Mouse (Mus musculus) neural tube, embryonic 13.5 days (tissue): ENCODE data around the gene Gm17571. TPM values are rescaled to one million over a fixed set of nuclear protein-coding genes. Genes with fewer than 3 reads are reported as not detected.

Experiments
- ATAC-seq: fragments of 200-750 bp; cut with Nextera tagmentation; 2 replicates; pipeline ENCODE4 v1.8.0; 2017; ENCODE audit warnings: low read depth, mild to moderate bottlenecking, moderate TSS enrichment, moderate library complexity
- H3K27ac ChIP-seq: fragments of 300-500 bp; sonication (generic); replicated peaks from 2 replicates; pipeline ENCODE4 v1.5.1; 2015; ENCODE audit warnings: moderate library complexity, mild to moderate bottlenecking, inconsistent platforms
- H3K27me3 ChIP-seq: fragments of 300-500 bp; sonication (generic); 2 replicates; pipeline ENCODE4 v1.6.1; 2015; ENCODE audit warnings: mild to moderate bottlenecking, inconsistent platforms
- H3K36me3 ChIP-seq: fragments of 300-500 bp; sonication (generic); 2 replicates; pipeline ENCODE4 v1.6.1; 2015; ENCODE audit warnings: mild to moderate bottlenecking, inconsistent platforms
- H3K4me1 ChIP-seq: fragments of 300-500 bp; sonication (generic); replicated peaks from 2 replicates; pipeline ENCODE4 v1.6.1; 2015; ENCODE audit warnings: inconsistent platforms
- H3K4me2 ChIP-seq: fragments of 300-500 bp; sonication (generic); 2 replicates; pipeline ENCODE4 v1.6.1; 2015; ENCODE audit warnings: inconsistent platforms, mild to moderate bottlenecking, moderate library complexity
- H3K4me3 ChIP-seq: fragments of 300-500 bp; sonication (generic); 2 replicates; pipeline ENCODE4 v1.5.1; 2015; ENCODE audit warnings: mild to moderate bottlenecking, inconsistent platforms
- H3K9ac ChIP-seq: fragments of 300-500 bp; sonication (generic); 2 replicates; pipeline ENCODE4 v1.6.1; 2015; ENCODE audit warnings: moderate library complexity, mild to moderate bottlenecking, inconsistent platforms
- H3K9me3 ChIP-seq: fragments of 300-500 bp; sonication (generic); 2 replicates; pipeline ENCODE4 v1.6.1; 2016; ENCODE audit warnings: inconsistent platforms
- WGBS: fragments of 180-500 bp; shearing (Covaris S2); methylation state at CpG from one replicate; pipeline ENCODE4 v1.1.7; 2015; 5-methylcytosine and 5-hydroxymethylcytosine counted together
- polyA plus RNA-seq: library from polyadenylated mRNA; unstranded; fragments of >200 nt; fragmentation: Nextera tagmentation; extraction: Ambion mirVana; gene quantifications from 2 replicates; pipeline ENCODE4 v1.2.1, GENCODE M21; 2015

The Gm17571 gene
- polyA plus RNA-seq, 1 experiment from 2014 or later = not detected

DNA sequence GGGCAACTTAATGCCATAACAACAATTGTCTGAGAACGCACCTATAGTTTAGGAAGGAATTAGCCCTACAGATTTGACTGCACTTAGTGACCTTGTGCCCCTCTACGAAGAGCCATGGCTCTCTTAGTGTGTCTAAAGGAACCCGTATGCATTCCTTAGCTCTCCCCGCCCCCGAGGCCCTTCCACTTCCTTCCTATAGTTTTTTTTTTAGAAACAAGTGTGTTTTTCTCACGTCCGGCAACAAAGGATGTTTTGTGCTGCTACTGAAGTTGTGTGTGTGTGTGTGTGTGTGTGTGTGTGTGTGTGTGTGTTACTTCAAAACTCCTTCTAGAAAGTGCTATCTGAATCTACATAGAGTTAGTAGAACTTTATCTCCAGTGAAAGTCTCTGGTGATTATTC is 23.5 kb upstream of the Gm17571 start:
- ATAC-seq = no peak
- 52% methylated on average over 7 of the region's 7 CpGs for WGBS
- no peak overlapping the region for H3K4me3 ChIP-seq
- no peaks in the 10 kb centered on the region for H3K36me3 ChIP-seq
- peaks cover 27% of the 10 kb centered on the region for H3K4me1 ChIP-seq
- 0 out of 2 replicates have a peak overlapping the region, but pooled peaks have one; percentile 20 for H3K27ac ChIP-seq
- H3K4me2 ChIP-seq = no peak overlapping the region
- no peak overlapping the region for H3K9ac ChIP-seq
- H3K27me3 ChIP-seq = no peaks in the 10 kb centered on the region
- H3K9me3 ChIP-seq = no peaks in the 10 kb centered on the region

DNA sequence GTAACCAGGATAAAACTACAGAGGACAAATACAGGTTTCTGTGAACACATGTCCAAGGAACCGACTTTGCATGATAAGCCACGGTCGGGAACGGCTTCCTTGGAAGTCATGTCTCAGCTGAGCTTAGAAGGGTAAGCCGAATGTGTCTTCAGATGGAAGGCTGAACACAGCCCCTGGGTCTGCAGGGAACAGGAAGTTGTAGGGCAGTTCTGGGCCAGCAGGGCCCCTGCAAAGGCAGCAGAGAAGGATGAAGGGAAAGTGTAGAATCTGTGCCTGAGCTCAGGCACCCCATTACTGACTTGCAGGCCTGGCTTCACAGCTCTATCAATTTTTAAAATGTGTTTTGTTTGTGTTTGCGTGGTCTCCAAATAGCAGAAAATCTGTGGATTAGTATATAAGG is 22.2 kb upstream of the Gm17571 start:
- Histone ChIP-seq H3K4me1 (peaks cover 27% of the 10 kb centered on the region), H3K4me3 (no peak overlapping the region), H3K36me3 (no peaks in the 10 kb centered on the region), H3K27me3 (no peaks in the 10 kb centered on the region), H3K27ac (peak overlapping the region; percentile 20; the same call in 1 of the 2 replicates), H3K9ac (no peak overlapping the region), H3K4me2 (no peak overlapping the region), H3K9me3 (no peaks in the 10 kb centered on the region)
- ATAC-seq = no peak
- 87% methylated on average over 6 of the region's 6 CpGs for WGBS

DNA sequence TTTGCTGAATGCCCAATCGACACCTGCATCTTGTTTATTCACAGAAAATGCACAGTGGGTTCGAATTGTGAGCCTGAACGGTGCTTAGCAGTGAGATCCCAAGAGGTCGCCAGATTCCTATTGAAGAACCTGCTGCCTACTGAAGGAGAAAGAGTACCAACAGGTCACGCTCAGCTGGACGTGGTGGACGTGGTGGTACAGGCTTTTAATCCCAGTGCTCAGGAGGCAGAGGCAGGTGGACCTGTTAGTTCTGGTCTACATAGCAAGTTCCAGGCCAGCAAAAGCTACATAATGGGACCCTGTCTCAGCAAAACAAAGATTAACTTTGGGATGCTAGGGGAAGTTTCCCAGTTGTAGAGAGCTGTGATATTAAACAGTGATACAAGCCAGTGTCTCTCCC is 21.2 kb upstream of the Gm17571 start:
- Histone ChIP-seq H3K4me2 (no peak overlapping the region), H3K27me3 (no peaks in the 10 kb centered on the region), H3K4me3 (no peak overlapping the region), H3K9me3 (no peaks in the 10 kb centered on the region), H3K36me3 (no peaks in the 10 kb centered on the region), H3K4me1 (peaks cover 27% of the 10 kb centered on the region), H3K27ac (no peak overlapping the region), H3K9ac (no peak overlapping the region)
- WGBS = 75% methylated on average over 7 of the region's 7 CpGs
- no peak for ATAC-seq

GRCm38 (mm10) chr9:13466816-13467215 is 20.3 kb upstream of the Gm17571 start:
- Histone ChIP-seq H3K27me3 (no peaks in the 10 kb centered on the region), H3K36me3 (no peaks in the 10 kb centered on the region), H3K9me3 (no peaks in the 10 kb centered on the region), H3K4me1 (peaks cover 27% of the 10 kb centered on the region), H3K27ac (no peak overlapping the region), H3K9ac (no peak overlapping the region), H3K4me2 (no peak overlapping the region), H3K4me3 (no peak overlapping the region)
- WGBS = 88% methylated on average over 10 of the region's 10 CpGs
- ATAC-seq = no peak

GRCm38 (mm10) chr9:13466351-13466750 is 19.8 kb upstream of the Gm17571 start:
- 89% methylated on average over 4 of the region's 4 CpGs for WGBS
- H3K9ac ChIP-seq = no peak overlapping the region
- peaks cover 27% of the 10 kb centered on the region for H3K4me1 ChIP-seq
- H3K27ac ChIP-seq = no peak overlapping the region
- no peak overlapping the region for H3K4me2 ChIP-seq
- no peak for ATAC-seq
- no peaks in the 10 kb centered on the region for H3K27me3 ChIP-seq
- no peak overlapping the region for H3K4me3 ChIP-seq
- H3K9me3 ChIP-seq = no peaks in the 10 kb centered on the region
- no peaks in the 10 kb centered on the region for H3K36me3 ChIP-seq

- peaks cover 24% of the 10 kb centered on the region for H3K4me1 ChIP-seq
- WGBS = 85% methylated on average over 4 of the region's 4 CpGs
- no peaks in the 10 kb centered on the region for H3K9me3 ChIP-seq
- H3K27me3 ChIP-seq = no peaks in the 10 kb centered on the region
- H3K4me3 ChIP-seq = no peak overlapping the region
- H3K4me2 ChIP-seq = no peak overlapping the region
- no peak overlapping the region for H3K9ac ChIP-seq
- no peaks in the 10 kb centered on the region for H3K36me3 ChIP-seq
- no peak overlapping the region for H3K27ac ChIP-seq
- no peak for ATAC-seq
Measured at GRCm38 (mm10) chr9:13465358-13466020, 18.9 kb upstream of the Gm17571 start.

GRCm38 (mm10) chr9:13460926-13461325 is 14.4 kb upstream of the Gm17571 start:
- H3K36me3 ChIP-seq = no peaks in the 10 kb centered on the region
- H3K9ac ChIP-seq = no peak overlapping the region
- ATAC-seq = no peak
- H3K4me3 ChIP-seq = no peak overlapping the region
- no peaks in the 10 kb centered on the region for H3K27me3 ChIP-seq
- H3K4me2 ChIP-seq = no peak overlapping the region
- H3K27ac ChIP-seq = no peak overlapping the region
- no peaks in the 10 kb centered on the region for H3K9me3 ChIP-seq
- WGBS = 98% methylated on average over 1 of the region's 1 CpGs
- peaks cover 16% of the 10 kb centered on the region; the same call in 1 of the 2 replicates for H3K4me1 ChIP-seq

DNA sequence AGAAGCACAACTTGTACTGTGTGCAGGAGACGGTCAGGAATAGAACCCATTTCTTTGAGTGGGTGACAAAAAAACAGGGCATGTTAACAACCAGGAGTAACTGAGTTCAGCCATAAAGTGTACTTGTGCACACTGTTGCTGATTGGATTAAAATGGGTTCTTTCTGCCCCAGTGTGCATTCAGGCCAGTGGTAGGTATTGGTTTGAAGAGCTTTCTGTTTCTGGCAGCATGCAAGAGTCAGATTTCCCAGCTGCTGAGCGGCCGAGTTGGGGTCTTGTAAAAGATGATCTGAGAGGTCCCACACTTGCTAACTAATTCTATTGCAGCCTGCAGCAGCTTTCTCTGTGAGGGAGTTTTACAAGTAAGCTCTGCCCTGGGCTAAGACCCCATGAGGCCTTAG is 13.5 kb upstream of the Gm17571 start:
- ATAC-seq = no peak
- no peak overlapping the region for H3K9ac ChIP-seq
- no peaks in the 10 kb centered on the region for H3K36me3 ChIP-seq
- WGBS = 84% methylated on average over 3 of the region's 3 CpGs
- H3K27me3 ChIP-seq = no peaks in the 10 kb centered on the region
- H3K9me3 ChIP-seq = no peaks in the 10 kb centered on the region
- peaks cover 21% of the 10 kb centered on the region for H3K4me1 ChIP-seq
- no peak overlapping the region for H3K4me2 ChIP-seq
- H3K4me3 ChIP-seq = no peak overlapping the region
- H3K27ac ChIP-seq = no peak overlapping the region

DNA sequence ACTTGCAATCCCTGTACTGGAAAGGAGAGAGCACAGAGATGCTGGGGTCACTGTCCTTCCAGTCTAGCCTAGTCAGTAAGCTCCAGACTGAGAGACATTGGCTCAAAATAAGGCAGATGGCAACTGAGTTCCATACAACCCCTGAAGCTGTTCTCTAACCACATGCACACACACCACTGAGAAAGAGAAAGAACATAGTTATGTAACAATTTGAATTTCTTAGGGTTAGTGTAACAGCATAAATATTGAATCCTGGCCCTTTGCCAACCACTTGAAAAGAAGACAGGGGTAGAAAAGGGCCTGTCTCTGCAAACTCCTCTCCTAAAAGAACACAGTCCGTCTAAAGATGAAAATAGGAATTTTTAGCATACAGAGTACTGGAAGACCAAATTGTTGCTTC is 12.8 kb upstream of the Gm17571 start:
- no peak overlapping the region for H3K27ac ChIP-seq
- no peaks in the 10 kb centered on the region for H3K27me3 ChIP-seq
- no peaks in the 10 kb centered on the region for H3K9me3 ChIP-seq
- no peak overlapping the region for H3K4me2 ChIP-seq
- H3K4me1 ChIP-seq = peaks cover 27% of the 10 kb centered on the region
- no peak overlapping the region for H3K4me3 ChIP-seq
- ATAC-seq = no peak
- no peaks in the 10 kb centered on the region for H3K36me3 ChIP-seq
- WGBS = 46% methylated on average over 1 of the region's 1 CpGs
- H3K9ac ChIP-seq = no peak overlapping the region

DNA sequence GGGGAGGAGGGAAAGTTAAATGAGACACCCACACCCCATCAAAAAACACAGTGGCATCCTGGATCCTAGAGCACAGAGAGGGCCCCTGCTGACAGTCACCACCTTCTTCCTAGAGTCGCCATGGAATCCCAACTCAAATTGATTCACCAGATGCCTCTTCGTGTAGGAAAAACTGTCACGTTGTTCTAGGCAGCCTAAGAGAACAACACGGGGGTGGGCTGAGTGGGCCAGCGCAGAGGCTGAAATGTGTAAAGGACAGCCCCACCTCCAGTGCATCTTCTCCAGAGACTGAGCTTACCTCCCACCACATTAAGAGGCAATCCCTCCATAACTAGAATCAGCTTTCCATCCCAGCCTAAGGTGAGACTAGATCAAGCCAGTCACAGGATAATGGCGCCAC is 11.2 kb upstream of the Gm17571 start:
- no peak for ATAC-seq
- no peak overlapping the region for H3K9ac ChIP-seq
- no peaks in the 10 kb centered on the region for H3K9me3 ChIP-seq
- H3K36me3 ChIP-seq = no peaks in the 10 kb centered on the region
- H3K4me1 ChIP-seq = peaks cover 32% of the 10 kb centered on the region
- no peak overlapping the region for H3K4me2 ChIP-seq
- no peak overlapping the region for H3K4me3 ChIP-seq
- H3K27ac ChIP-seq = no peak overlapping the region
- 81% methylated on average over 6 of the region's 6 CpGs for WGBS
- no peaks in the 10 kb centered on the region for H3K27me3 ChIP-seq

DNA sequence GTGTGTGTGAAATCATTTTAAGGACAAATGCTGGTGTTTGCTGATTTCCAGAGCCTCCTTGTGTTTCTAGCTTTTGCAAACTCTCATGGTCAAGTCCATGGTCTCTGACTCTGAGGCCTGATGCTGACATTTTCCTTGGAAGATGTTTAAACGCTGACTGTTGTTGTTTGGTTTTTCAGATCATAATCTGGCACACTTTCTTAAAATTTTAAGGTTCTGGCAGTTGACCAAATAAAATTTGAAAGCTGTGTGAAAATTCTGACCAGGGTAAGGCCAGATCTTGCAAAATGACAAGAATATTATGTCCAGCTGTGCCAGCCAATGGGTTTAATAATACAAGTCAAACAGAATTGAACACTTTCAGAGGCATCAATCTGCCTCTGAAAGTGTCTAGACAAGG is 8.7 kb upstream of the Gm17571 start:
- Histone ChIP-seq H3K4me2 (no peak overlapping the region), H3K27me3 (no peaks in the 10 kb centered on the region), H3K4me3 (no peak overlapping the region), H3K27ac (peak overlapping the region; percentile 61), H3K9ac (no peak overlapping the region), H3K9me3 (no peaks in the 10 kb centered on the region), H3K4me1 (peaks cover 36% of the 10 kb centered on the region), H3K36me3 (no peaks in the 10 kb centered on the region)
- no peak for ATAC-seq
- 78% methylated on average over 1 of the region's 1 CpGs for WGBS

DNA sequence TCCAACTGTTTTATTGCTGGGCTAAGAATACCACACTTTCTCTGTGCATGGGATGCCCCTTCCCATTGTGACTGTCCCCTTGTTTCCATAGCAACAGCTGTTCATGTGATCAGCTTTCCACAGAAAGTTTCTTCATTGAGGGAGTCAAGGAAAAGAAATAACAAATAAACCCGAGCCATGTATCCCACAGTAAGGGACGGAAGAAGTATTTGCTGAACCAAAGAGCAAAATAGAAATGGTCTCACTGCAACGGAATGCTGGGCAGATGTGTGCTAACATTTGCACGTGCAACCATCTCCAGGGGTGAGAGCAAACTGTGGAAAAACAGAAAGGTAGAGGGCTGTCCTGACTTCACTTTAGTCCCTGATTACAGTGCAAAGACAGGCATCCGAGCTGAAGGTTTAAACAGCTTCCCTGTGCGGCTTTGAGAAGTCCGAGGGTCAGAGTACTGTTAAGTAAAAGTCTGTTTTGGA is 8.1 kb upstream of the Gm17571 start:
- Histone ChIP-seq H3K9me3 (no peaks in the 10 kb centered on the region), H3K27ac (peak overlapping the region; percentile 61), H3K4me2 (0 out of 2 replicates have a peak overlapping the region, but pooled peaks have one; percentile 14), H3K4me3 (no peak overlapping the region), H3K4me1 (peaks cover 40% of the 10 kb centered on the region), H3K9ac (no peak overlapping the region), H3K36me3 (no peaks in the 10 kb centered on the region), H3K27me3 (no peaks in the 10 kb centered on the region)
- ATAC-seq = peak; percentile 72
- 18% methylated on average over 7 of the region's 7 CpGs for WGBS

DNA sequence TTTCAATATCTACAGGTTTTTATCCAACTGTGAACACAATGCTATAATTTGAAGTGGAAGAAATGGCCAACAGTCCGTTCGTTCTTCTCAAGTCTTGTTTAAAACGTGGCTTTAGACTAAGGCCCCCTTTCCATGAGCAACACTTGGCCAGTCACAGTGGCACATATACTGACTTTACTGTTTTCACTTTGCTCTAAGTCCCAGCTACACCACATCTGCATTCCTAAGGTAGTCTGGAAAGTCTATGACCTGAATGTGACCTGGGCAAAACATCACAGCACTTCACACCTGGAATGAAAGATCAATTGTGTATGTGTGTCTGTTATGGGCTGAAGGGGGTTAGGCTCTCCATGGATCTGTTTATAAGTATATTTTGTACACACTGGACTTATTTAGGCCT is 2.2 kb upstream of the Gm17571 start:
- Histone ChIP-seq H3K4me2 (no peak overlapping the region), H3K9me3 (no peaks in the 10 kb centered on the region), H3K4me3 (no peak overlapping the region), H3K27me3 (no peaks in the 10 kb centered on the region), H3K36me3 (no peaks in the 10 kb centered on the region), H3K9ac (no peak overlapping the region), H3K4me1 (peaks cover 11% of the 10 kb centered on the region; the same call in 1 of the 2 replicates), H3K27ac (no peak overlapping the region)
- 87% methylated on average over 3 of the region's 3 CpGs for WGBS
- ATAC-seq = no peak
